Comparison of ENCODE assay signal across 28 mouse cellular contexts in genomic region chr19:41706094-41706828, GRCm38 (mm10). TPM values are rescaled to one million over a fixed set of nuclear protein-coding genes. Genes with fewer than 3 reads are reported as not detected.
DNase-seq lines count a peak whose midpoint lies in the region; ATAC-seq and TF ChIP-seq lines count a peak whose summit lies in the region.
"Had no signal": no experiment of that assay in that cellular context is flagged by ENCODE, and none has a peak within 500 bp of the region (broad histone marks: within the 10 kb centered on the region; RNA-seq: fewer than 3 reads in every experiment).

No protein-coding gene starts in this region.

- no peaks in the 10 kb centered on the region for H3K36me3 ChIP-seq in hindbrain, embryonic 11.5 days (ENCODE audit: control insufficient read depth, insufficient read depth, low read length)
- no peaks in the 10 kb centered on the region for H3K36me3 ChIP-seq in hindbrain, postnatal 0 days (ENCODE audit: insufficient read depth, low read length)
- H3K36me3 ChIP-seq in neural tube, embryonic 13.5 days, result no peaks in the 10 kb centered on the region
- H3K36me3 ChIP-seq: embryonic facial prominence, embryonic 13.5 days; forebrain, embryonic 15.5 days; heart, embryonic 12.5 days; limb, embryonic 13.5 days; liver, embryonic 12.5 days had no signal

- ATAC-seq in hindbrain, embryonic 11.5 days (ENCODE audit: low FRiP score), result no peak
- ATAC-seq in hindbrain, postnatal 0 days, result peak; percentile 18; the same call in 1 of the 2 replicates
- ATAC-seq in neural tube, embryonic 13.5 days (ENCODE audit: low read depth), result peak; percentile 76
- ATAC-seq: CD4-positive, CD25-positive, alpha-beta regulatory T cell, adult 4 months; forebrain, embryonic 15.5 days; intestine, postnatal 0 days; liver, embryonic 12.5 days had no signal

- 58% methylated on average over 17 of the region's 17 CpGs for WGBS in hindbrain, embryonic 11.5 days
- WGBS in hindbrain, postnatal 0 days, result 42% methylated on average over 17 of the region's 17 CpGs
- WGBS in neural tube, embryonic 13.5 days, result 19% methylated on average over 17 of the region's 17 CpGs

- peak overlapping the region; percentile 84 for H3K27ac ChIP-seq in layer of hippocampus, adult 2 months
- peak overlapping the region; percentile 56 for H3K27ac ChIP-seq in hindbrain, embryonic 11.5 days (ENCODE audit: low read depth, low read length)
- no peak overlapping the region for H3K27ac ChIP-seq in hindbrain, postnatal 0 days
- H3K27ac ChIP-seq in neural tube, embryonic 13.5 days (replicated peaks), result peak overlapping the region; percentile 86
- H3K27ac ChIP-seq: embryonic facial prominence, embryonic 13.5 days; forebrain, embryonic 15.5 days; limb, embryonic 13.5 days; liver, embryonic 12.5 days had no signal

- peaks cover 21% of the 10 kb centered on the region for H3K4me1 ChIP-seq in hindbrain, embryonic 11.5 days (replicated peaks; ENCODE audit: control insufficient read depth, insufficient read depth, low read length)
- H3K4me1 ChIP-seq in hindbrain, postnatal 0 days (ENCODE audit: insufficient read depth, low read length), result 0 out of 2 replicates have a peak, but pooled peaks cover 8% of the 10 kb centered on the region
- H3K4me1 ChIP-seq in neural tube, embryonic 13.5 days (replicated peaks), result peaks cover 56% of the 10 kb centered on the region
- H3K4me1 ChIP-seq: liver, embryonic 12.5 days had no signal

- no peak for TF ChIP-seq CTCF in layer of hippocampus, adult 2 months (conservative IDR thresholded peaks at IDR 0.05)
- TF ChIP-seq CTCF in hindbrain, postnatal 0 days (IDR thresholded peaks at IDR 0.05; ENCODE audit: low read depth), result no peak

- H3K9me3 ChIP-seq in hindbrain, embryonic 11.5 days (ENCODE audit: control insufficient read depth, low read length), result no peaks in the 10 kb centered on the region
- no peaks in the 10 kb centered on the region for H3K9me3 ChIP-seq in hindbrain, postnatal 0 days (ENCODE audit: low read length)
- no peaks in the 10 kb centered on the region for H3K9me3 ChIP-seq in neural tube, embryonic 13.5 days
- H3K9me3 ChIP-seq: embryonic facial prominence, embryonic 13.5 days; forebrain, embryonic 15.5 days; heart, embryonic 12.5 days; limb, embryonic 13.5 days; liver, embryonic 12.5 days had no signal

- H3K4me3 ChIP-seq in layer of hippocampus, adult 2 months, result no peak overlapping the region
- no peak overlapping the region for H3K4me3 ChIP-seq in hindbrain, embryonic 11.5 days (ENCODE audit: low read depth, low read length)
- H3K4me3 ChIP-seq in hindbrain, postnatal 0 days (ENCODE audit: low read length), result no peak overlapping the region
- no peak overlapping the region for H3K4me3 ChIP-seq in neural tube, embryonic 13.5 days
- H3K4me3 ChIP-seq: embryonic facial prominence, embryonic 13.5 days; erythroblast, embryonic 14.5 days; forebrain, embryonic 15.5 days; heart, embryonic 12.5 days; limb, embryonic 13.5 days; liver, embryonic 12.5 days had no signal

- no peak for DNase-seq in layer of hippocampus, adult 2 months (ENCODE audit: low spot score in 2 of 2)
- DNase-seq in layer of hippocampus, adult 11-12 months (ENCODE audit: low spot score), result no peak
- no peak for DNase-seq in hindbrain, embryonic 11.5 days (ENCODE audit: low spot score)
- DNase-seq in hindbrain, postnatal 0 days (ENCODE audit: low spot score), result no peak
- DNase-seq in frontal cortex, postnatal 36 days (ENCODE audit: low spot score in 2 of 2), result no peak
- DNase-seq in right cerebral cortex, postnatal 10 days (ENCODE audit: low spot score in 2 of 2), result no peak
- DNase-seq in kidney, postnatal 36 days, result no peak
- DNase-seq: cerebellum, adult 18-20 months; cerebellum, postnatal 14 days; gastrocnemius, postnatal 14 days; heart, adult 11 months; heart, postnatal 10 days; kidney, postnatal 25 days; layer of hippocampus, adult 9-11 months; lung, adult 18-20 months; lung, postnatal 10 days; thymus, postnatal 25 days had no signal

- H3K9ac ChIP-seq in hindbrain, embryonic 11.5 days (ENCODE audit: low read depth, low read length), result no peak overlapping the region
- H3K9ac ChIP-seq in hindbrain, postnatal 0 days (replicated peaks; ENCODE audit: low read length), result no peak overlapping the region
- H3K9ac ChIP-seq in neural tube, embryonic 13.5 days, result 0 out of 2 replicates have a peak overlapping the region, but pooled peaks have one; percentile 14
- H3K9ac ChIP-seq: embryonic facial prominence, embryonic 13.5 days; forebrain, embryonic 15.5 days; heart, embryonic 12.5 days; limb, embryonic 13.5 days; liver, embryonic 12.5 days had no signal

- no peak overlapping the region for H3K4me2 ChIP-seq in hindbrain, embryonic 11.5 days (replicated peaks; ENCODE audit: low read depth, low read length)
- no peak overlapping the region for H3K4me2 ChIP-seq in hindbrain, postnatal 0 days (ENCODE audit: low read depth, low read length)
- H3K4me2 ChIP-seq in neural tube, embryonic 13.5 days, result 0 out of 2 replicates have a peak overlapping the region, but pooled peaks have one; percentile 8
- H3K4me2 ChIP-seq: embryonic facial prominence, embryonic 13.5 days; forebrain, embryonic 15.5 days; heart, embryonic 12.5 days; limb, embryonic 13.5 days; liver, embryonic 12.5 days had no signal

- H3K27me3 ChIP-seq in hindbrain, embryonic 11.5 days (ENCODE audit: control insufficient read depth, insufficient read depth, low read length), result peaks cover 9% of the 10 kb centered on the region; the same call in 1 of the 2 replicates
- H3K27me3 ChIP-seq in hindbrain, postnatal 0 days (ENCODE audit: insufficient read depth, low read length), result 0 out of 2 replicates have a peak, but pooled peaks cover 3% of the 10 kb centered on the region
- peaks cover 3% of the 10 kb centered on the region for H3K27me3 ChIP-seq in neural tube, embryonic 13.5 days
- H3K27me3 ChIP-seq: forebrain, embryonic 15.5 days had no signal

RNA-seq across cellular contexts. Expression of gene Slit1, which starts 37.2 kb away (rescaled TPM):
- 100 to 1,000 TPM; 232 to 244 TPM for total RNA-seq in layer of hippocampus, adult 2 months (2021)
- polyA plus RNA-seq in hindbrain, embryonic 11.5 days (2014; fragmentation: Nextera tagmentation; extraction: Ambion mirVana), result 13.8 and 22.8 TPM in 2 replicates
- total RNA-seq in hindbrain, postnatal 0 days (2014; rRNA removed), result 69.2 and 78.5 TPM in 2 replicates
- 10.8 and 13.3 TPM in 2 replicates for polyA plus RNA-seq in hindbrain, postnatal 0 days (2015; fragmentation: Nextera tagmentation; extraction: Ambion mirVana)
- polyA plus RNA-seq in neural tube, embryonic 13.5 days (2015; fragmentation: Nextera tagmentation; extraction: Ambion mirVana), result 34.2 and 35.8 TPM in 2 replicates
- total RNA-seq: monocyte, adult 5-6 weeks; neutrophil, adult 5-6 weeks had no signal
- polyA plus RNA-seq: CD4-positive, CD25-positive, alpha-beta regulatory T cell, adult 4 months had no signal
